Mouse (Mus musculus) neural tube, embryonic 15.5 days (tissue): Measurements from ENCODE around the gene Ptma. TPM values are rescaled to one million over a fixed set of nuclear protein-coding genes. Genes with fewer than 3 reads are reported as not detected.
A peak's percentile ranks its signal among the peaks of the same experiment; 100 is the strongest.
"Not testable (repeated sequence)": the region's sequence is repeated elsewhere in the genome, so short reads cannot be mapped to it uniquely, and the experiment has no call there.

Experiments
- ATAC-seq: fragments of 200-750 bp; cut with Nextera tagmentation; 2 replicates; pipeline ENCODE4 v1.8.0; 2017; ENCODE audit warnings: mild to moderate bottlenecking, moderate TSS enrichment, moderate library complexity; ENCODE audit not compliant: low FRiP score
- H3K27ac ChIP-seq: fragments of 300-500 bp; sonication (generic); replicated peaks from 2 replicates; pipeline ENCODE4 v1.5.1; 2015; ENCODE audit warnings: mild to moderate bottlenecking, inconsistent platforms
- H3K27me3 ChIP-seq: fragments of 300-500 bp; sonication (generic); replicated peaks from 2 replicates; pipeline ENCODE4 v1.6.1; 2015; ENCODE audit warnings: inconsistent platforms
- H3K36me3 ChIP-seq: fragments of 300-500 bp; sonication (generic); 2 replicates; pipeline ENCODE4 v1.6.1; 2015; ENCODE audit warnings: inconsistent platforms
- H3K4me1 ChIP-seq: fragments of 300-500 bp; sonication (generic); 2 replicates; pipeline ENCODE4 v1.6.1; 2015; ENCODE audit warnings: inconsistent platforms
- H3K4me2 ChIP-seq: fragments of 300-500 bp; sonication (generic); 2 replicates; pipeline ENCODE4 v1.6.1; 2015; ENCODE audit warnings: inconsistent platforms, mild to moderate bottlenecking, moderate library complexity
- H3K4me3 ChIP-seq: fragments of 300-500 bp; sonication (generic); replicated peaks from 2 replicates; pipeline ENCODE4 v1.5.1; 2015; ENCODE audit warnings: mild to moderate bottlenecking, inconsistent platforms
- H3K9ac ChIP-seq: fragments of 300-500 bp; sonication (generic); replicated peaks from 2 replicates; pipeline ENCODE4 v1.6.1; 2015; ENCODE audit warnings: mild to moderate bottlenecking, inconsistent platforms
- H3K9me3 ChIP-seq: fragments of 300-500 bp; sonication (generic); replicated peaks from 2 replicates; pipeline ENCODE4 v1.6.1; 2016; ENCODE audit warnings: inconsistent platforms
- WGBS: fragments of 180-500 bp; shearing (Covaris S2); methylation state at CpG from one replicate; pipeline ENCODE4 v1.1.7; 2015; ENCODE audit warnings: mixed read lengths; 5-methylcytosine and 5-hydroxymethylcytosine counted together
- polyA plus RNA-seq: library from polyadenylated mRNA; unstranded; fragments of >200 nt; fragmentation: Nextera tagmentation; extraction: Ambion mirVana; gene quantifications from 2 replicates; pipeline ENCODE4 v1.2.1, GENCODE M21; 2015

Ptma gene
- polyA plus RNA-seq, 1 experiment from 2014 or later, result 1,254 TPM

- Histone ChIP-seq H3K4me1 (peaks cover 63% of the 10 kb centered on the region), H3K27me3 (no peaks in the 10 kb centered on the region), H3K4me3 (no peak overlapping the region), H3K9ac (no peak overlapping the region), H3K36me3 (no peaks in the 10 kb centered on the region), H3K4me2 (no peak overlapping the region), H3K9me3 (no peaks in the 10 kb centered on the region), H3K27ac (peak overlapping the region; percentile 90)
- ATAC-seq, result no peak
- 72% methylated on average over 5 of the region's 5 CpGs for WGBS
Observed at GRCm38 (mm10) chr1:86506420-86506819, 20.1 kb upstream of the Ptma start.

- Histone ChIP-seq H3K27ac (no peak overlapping the region), H3K4me2 (no peak overlapping the region), H3K9ac (no peak overlapping the region), H3K36me3 (no peaks in the 10 kb centered on the region), H3K4me1 (peaks cover 58% of the 10 kb centered on the region), H3K9me3 (no peaks in the 10 kb centered on the region), H3K27me3 (no peaks in the 10 kb centered on the region), H3K4me3 (no peak overlapping the region)
- ATAC-seq, result no peak
- WGBS, result 87% methylated on average over 5 of the region's 5 CpGs
Observed at GRCm38 (mm10) chr1:86507866-86508265, 18.7 kb upstream of the Ptma start.

- Histone ChIP-seq H3K4me1 (peaks cover 46% of the 10 kb centered on the region), H3K9ac (no peak overlapping the region), H3K4me3 (no peak overlapping the region), H3K27me3 (no peaks in the 10 kb centered on the region), H3K4me2 (no peak overlapping the region), H3K27ac (no peak overlapping the region), H3K36me3 (no peaks in the 10 kb centered on the region), H3K9me3 (no peaks in the 10 kb centered on the region)
- 9% methylated on average over 7 of the region's 7 CpGs for WGBS
- ATAC-seq, result no peak
Observed at GRCm38 (mm10) chr1:86509410-86509809, 17.1 kb upstream of the Ptma start.

GRCm38 (mm10) chr1:86510266-86510665 lies 16.3 kb upstream of the Ptma start:
- 100% methylated on average over 1 of the region's 1 CpGs for WGBS
- H3K4me2 ChIP-seq, result no peak overlapping the region
- no peak overlapping the region for H3K27ac ChIP-seq
- no peaks in the 10 kb centered on the region for H3K9me3 ChIP-seq
- H3K4me1 ChIP-seq, result peaks cover 37% of the 10 kb centered on the region
- no peak for ATAC-seq
- no peaks in the 10 kb centered on the region for H3K36me3 ChIP-seq
- H3K4me3 ChIP-seq, result no peak overlapping the region
- no peaks in the 10 kb centered on the region for H3K27me3 ChIP-seq
- H3K9ac ChIP-seq, result no peak overlapping the region

- no peak for ATAC-seq
- 47% methylated on average over 9 of the region's 9 CpGs for WGBS
- H3K4me2 ChIP-seq, result no peak overlapping the region
- peaks cover 32% of the 10 kb centered on the region for H3K4me1 ChIP-seq
- no peak overlapping the region for H3K9ac ChIP-seq
- 0 out of 2 replicates have a peak overlapping the region, but pooled peaks have one; percentile 14 for H3K27ac ChIP-seq
- H3K27me3 ChIP-seq, result no peaks in the 10 kb centered on the region
- H3K36me3 ChIP-seq, result no peaks in the 10 kb centered on the region
- no peaks in the 10 kb centered on the region for H3K9me3 ChIP-seq
- no peak overlapping the region for H3K4me3 ChIP-seq
Observed at GRCm38 (mm10) chr1:86510676-86511441, 15.7 kb upstream of the Ptma start.

- 64% methylated on average over 4 of the region's 4 CpGs for WGBS
- Histone ChIP-seq H3K27me3 (no peaks in the 10 kb centered on the region), H3K4me3 (no peak overlapping the region), H3K4me1 (peaks cover 23% of the 10 kb centered on the region), H3K4me2 (no peak overlapping the region), H3K9ac (no peak overlapping the region), H3K36me3 (no peaks in the 10 kb centered on the region), H3K9me3 (no peaks in the 10 kb centered on the region), H3K27ac (0 out of 2 replicates have a peak overlapping the region, but pooled peaks have one; percentile 19)
- ATAC-seq, result no peak
Observed at GRCm38 (mm10) chr1:86512154-86512720, 14.3 kb upstream of the Ptma start.

- H3K9me3 ChIP-seq, H3K27ac ChIP-seq, H3K36me3 ChIP-seq, ATAC-seq, H3K4me3 ChIP-seq, H3K9ac ChIP-seq, H3K27me3 ChIP-seq, H3K4me2 ChIP-seq: not testable (repeated sequence)
- WGBS, result 88% methylated on average over 1 of the region's 1 CpGs
- H3K4me1 ChIP-seq, result peaks cover 23% of the 10 kb centered on the region
Observed at GRCm38 (mm10) chr1:86513031-86513430, 13.5 kb upstream of the Ptma start.

GRCm38 (mm10) chr1:86515715-86516410 lies 10.7 kb upstream of the Ptma start:
- no peaks in the 10 kb centered on the region for H3K27me3 ChIP-seq
- H3K4me2 ChIP-seq, result no peak overlapping the region
- WGBS, result 66% methylated on average over 6 of the region's 6 CpGs
- H3K4me1 ChIP-seq, result peaks cover 15% of the 10 kb centered on the region
- ATAC-seq, result no peak
- H3K36me3 ChIP-seq, result no peaks in the 10 kb centered on the region
- no peak overlapping the region for H3K4me3 ChIP-seq
- no peaks in the 10 kb centered on the region for H3K9me3 ChIP-seq
- no peak overlapping the region for H3K9ac ChIP-seq
- H3K27ac ChIP-seq, result no peak overlapping the region

GRCm38 (mm10) chr1:86517076-86517475 lies 9.4 kb upstream of the Ptma start:
- WGBS, result 77% methylated on average over 3 of the region's 3 CpGs

GRCm38 (mm10) chr1:86520361-86520760 lies 6.2 kb upstream of the Ptma start:
- no peaks in the 10 kb centered on the region for H3K9me3 ChIP-seq
- H3K36me3 ChIP-seq, result no peaks in the 10 kb centered on the region
- H3K27ac ChIP-seq, result no peak overlapping the region
- H3K4me3 ChIP-seq, result no peak overlapping the region
- ATAC-seq, result no peak
- peaks cover 22% of the 10 kb centered on the region for H3K4me1 ChIP-seq
- H3K4me2 ChIP-seq, result no peak overlapping the region
- H3K9ac ChIP-seq, result no peak overlapping the region
- no peaks in the 10 kb centered on the region for H3K27me3 ChIP-seq
- 47% methylated on average over 7 of the region's 7 CpGs for WGBS

More at GRCm38 (mm10) chr1:86517076-86517475, 9.4 kb upstream of the Ptma start:
- Histone ChIP-seq H3K27ac (no peak overlapping the region), H3K4me2 (no peak overlapping the region), H3K4me1 (peaks cover 5% of the 10 kb centered on the region), H3K9ac (no peak overlapping the region), H3K27me3 (no peaks in the 10 kb centered on the region), H3K9me3 (no peaks in the 10 kb centered on the region), H3K36me3 (no peaks in the 10 kb centered on the region), H3K4me3 (no peak overlapping the region)
- no peak for ATAC-seq

GRCm38 (mm10) chr1:86522286-86522871 lies 4.1 kb upstream of the Ptma start:
- Histone ChIP-seq H3K27ac (peak overlapping the region; percentile 65), H3K36me3 (no peaks in the 10 kb centered on the region), H3K4me1 (peaks cover 22% of the 10 kb centered on the region), H3K9ac (no peak overlapping the region), H3K4me3 (no peak overlapping the region), H3K4me2 (no peak overlapping the region), H3K27me3 (no peaks in the 10 kb centered on the region), H3K9me3 (no peaks in the 10 kb centered on the region)
- no peak for ATAC-seq
- 48% methylated on average over 7 of the region's 7 CpGs for WGBS
